Mouse (Mus musculus) layer of hippocampus, adult 9-10 months (tissue): ENCODE results near the gene Rpp25l.
"Not testable (repeated sequence)": the region's sequence is repeated elsewhere in the genome, so short reads cannot be mapped to it uniquely, and the experiment has no call there.

Source experiments
- DNase-seq: peaks from one replicate; pipeline ENCODE4 v3.0.0; 2022; ENCODE audit warnings: low spot score

Gene Rpp25l

DNA sequence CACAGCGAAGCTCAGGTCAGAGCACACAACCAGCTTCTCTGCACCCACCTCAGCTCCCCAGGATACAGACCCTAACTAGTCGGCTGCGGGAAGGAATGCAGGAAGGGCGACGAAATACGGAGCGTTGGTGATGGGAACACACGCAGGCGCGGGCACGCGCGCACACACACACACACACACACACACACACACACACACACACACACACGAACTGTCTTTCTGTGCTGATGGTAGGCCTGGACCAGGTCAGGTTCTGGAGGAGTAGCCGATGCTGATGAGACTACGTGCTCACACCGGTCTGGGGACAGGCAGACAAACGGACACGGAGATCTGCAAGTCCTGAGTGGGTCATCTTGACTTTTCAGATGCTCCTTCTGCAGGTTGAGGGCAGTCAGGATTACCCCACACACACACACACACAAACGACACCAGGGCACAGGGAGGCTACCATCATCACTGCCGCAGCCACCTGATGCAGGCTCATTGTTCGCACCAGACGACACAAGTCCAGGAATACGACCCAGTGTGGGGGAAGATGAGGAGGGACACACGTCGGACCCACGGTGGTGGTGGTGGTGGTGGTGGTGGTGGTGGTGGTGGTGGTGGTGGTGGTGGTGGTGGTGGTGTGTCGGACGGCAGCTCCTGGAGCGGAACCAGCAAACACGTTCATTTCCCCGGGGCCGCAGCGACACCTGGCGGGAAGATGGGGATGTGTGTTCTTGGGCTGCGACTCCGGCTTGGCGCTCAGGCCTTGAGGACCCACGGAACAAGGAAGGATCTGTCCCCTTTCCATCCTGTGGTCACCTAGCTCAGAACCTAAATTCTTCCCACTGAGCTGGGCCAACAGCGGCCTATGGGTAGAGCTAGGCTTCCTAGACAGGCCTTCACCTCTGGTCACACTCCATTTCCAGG is 16.1 kb downstream of the Rpp25l start, which contains the start of gene Cntfr:
TSS of gene Cntfr (minus strand) at position 160 of the 912 bp plus-strand sequence.
- peak; percentile 64 for DNase-seq

DNA sequence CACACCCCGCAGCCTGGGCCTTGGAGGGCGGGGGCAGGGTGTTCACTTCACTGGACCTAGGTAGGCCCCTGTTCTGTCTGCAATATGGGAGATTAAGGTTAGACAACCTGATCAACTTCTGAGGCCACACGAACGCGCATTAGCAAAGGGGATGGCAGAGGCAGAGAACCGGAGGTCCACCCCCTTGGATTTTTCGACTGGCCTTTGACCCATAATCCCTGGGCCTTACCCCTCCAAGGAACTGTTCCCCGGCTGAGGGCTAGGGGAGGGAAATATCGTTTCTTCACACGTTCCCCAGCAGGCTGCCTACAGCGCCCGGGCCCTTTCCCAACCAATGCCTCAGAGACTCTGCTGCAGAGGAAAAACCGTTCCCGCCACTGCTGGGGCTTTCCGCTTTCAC is 16.9 kb downstream of the Rpp25l start:
- DNase-seq, result not testable (repeated sequence)

GRCm38 (mm10) chr4:41695800-41696199 is 17.5 kb downstream of the Rpp25l start:
- not testable (repeated sequence) for DNase-seq

DNA sequence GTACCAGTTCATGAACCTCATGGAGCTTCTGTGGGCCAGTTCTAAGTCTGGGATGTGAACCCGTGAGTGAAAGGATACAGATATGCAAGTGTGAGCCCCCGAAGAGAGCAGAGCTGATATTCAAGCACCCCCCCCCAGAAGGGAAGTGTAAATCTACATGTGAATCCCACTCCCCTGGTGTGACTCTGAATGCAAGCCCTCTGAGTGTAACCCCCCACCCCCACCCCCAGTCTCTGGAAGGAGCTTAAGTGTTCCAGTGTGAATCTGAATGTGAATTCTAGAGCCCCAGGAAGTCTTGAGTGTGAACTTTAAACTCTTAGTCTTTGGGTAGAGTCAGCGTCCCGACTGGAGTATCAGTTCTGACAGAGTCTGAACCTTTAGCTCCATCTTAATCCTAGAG is 19.8 kb downstream of the Rpp25l start:
- not testable (repeated sequence) for DNase-seq

DNA sequence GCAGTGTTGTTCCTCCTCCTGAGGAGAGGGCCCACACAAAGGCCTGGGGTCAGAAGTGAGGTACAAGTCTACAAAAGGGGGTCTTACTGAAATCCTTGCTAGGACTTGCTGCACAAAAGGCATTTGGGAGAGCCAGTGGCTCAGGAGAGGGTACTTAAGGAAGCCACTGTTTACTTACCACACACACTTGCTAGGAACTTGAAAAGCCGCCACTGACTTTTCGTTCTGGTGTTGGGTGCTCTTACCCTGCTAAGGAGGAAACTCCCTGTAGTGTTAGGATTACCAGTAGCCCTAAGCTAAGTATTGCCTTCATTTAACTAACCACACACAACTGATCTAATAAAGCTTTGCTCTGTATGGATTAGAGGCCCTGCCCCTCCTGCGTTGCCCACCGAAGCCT is 23.3 kb downstream of the Rpp25l start:
- DNase-seq, result not testable (repeated sequence)

- not testable (repeated sequence) for DNase-seq
These were observed 24.8 kb downstream of the Rpp25l start for GRCm38 (mm10) chr4:41688562-41688961.

DNA sequence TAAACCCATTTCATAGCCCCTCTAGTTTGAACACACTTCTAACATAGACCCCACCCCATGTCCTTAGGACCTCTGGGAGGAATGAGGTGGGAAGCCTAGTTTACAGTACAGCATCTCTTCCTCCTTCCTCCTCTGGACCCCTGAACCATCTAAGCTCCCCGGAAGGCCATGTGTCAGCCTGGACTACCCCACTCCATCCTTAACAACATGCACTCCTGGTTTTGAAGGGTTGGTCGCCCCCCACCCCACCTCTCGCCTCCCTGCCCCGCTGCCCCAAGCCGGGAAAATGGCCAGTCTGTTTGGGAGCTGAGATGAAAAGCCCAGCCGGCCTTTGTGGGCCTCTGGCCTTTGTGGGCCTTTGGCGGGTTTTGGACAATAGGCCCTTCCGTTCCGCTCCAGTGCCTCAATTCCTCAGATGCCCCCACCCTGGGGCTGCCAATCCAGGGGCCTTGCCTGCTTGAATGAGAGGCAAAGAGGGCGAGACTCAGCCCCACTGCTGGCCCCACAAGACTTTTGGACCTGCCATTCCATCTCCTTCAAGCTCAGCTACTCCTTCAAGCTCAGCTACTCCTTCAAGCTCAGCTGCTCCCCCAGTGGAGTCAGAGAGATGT is 27.3 kb downstream of the Rpp25l start:
- DNase-seq, result not testable (repeated sequence)

DNA sequence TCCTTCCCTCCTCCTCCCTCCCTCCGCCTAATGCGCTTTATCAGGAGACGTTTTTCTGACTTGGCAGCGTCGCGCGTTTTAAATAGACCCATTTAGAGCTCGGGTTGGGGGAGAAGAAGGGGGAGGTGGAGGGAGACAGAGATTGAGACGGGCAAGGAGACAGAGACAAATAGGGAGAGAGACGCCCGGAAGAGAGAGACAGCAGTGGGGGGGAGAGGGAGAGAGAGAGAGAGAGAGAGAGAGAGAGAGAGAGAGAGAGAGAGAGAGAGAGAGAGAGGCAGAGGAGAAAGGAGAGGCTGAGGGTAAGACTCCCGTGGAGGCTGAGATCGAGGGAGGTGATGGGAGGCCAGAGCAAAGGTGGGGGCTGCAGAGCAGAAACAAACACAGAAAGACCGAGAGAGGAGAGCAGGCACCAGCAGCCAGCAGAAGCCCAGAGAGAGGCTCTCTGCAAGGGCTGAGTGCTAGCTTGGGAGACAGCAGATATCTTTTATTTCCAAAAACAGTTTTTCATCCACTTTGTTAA is 28.3 kb downstream of the Rpp25l start:
- not testable (repeated sequence) for DNase-seq

DNA sequence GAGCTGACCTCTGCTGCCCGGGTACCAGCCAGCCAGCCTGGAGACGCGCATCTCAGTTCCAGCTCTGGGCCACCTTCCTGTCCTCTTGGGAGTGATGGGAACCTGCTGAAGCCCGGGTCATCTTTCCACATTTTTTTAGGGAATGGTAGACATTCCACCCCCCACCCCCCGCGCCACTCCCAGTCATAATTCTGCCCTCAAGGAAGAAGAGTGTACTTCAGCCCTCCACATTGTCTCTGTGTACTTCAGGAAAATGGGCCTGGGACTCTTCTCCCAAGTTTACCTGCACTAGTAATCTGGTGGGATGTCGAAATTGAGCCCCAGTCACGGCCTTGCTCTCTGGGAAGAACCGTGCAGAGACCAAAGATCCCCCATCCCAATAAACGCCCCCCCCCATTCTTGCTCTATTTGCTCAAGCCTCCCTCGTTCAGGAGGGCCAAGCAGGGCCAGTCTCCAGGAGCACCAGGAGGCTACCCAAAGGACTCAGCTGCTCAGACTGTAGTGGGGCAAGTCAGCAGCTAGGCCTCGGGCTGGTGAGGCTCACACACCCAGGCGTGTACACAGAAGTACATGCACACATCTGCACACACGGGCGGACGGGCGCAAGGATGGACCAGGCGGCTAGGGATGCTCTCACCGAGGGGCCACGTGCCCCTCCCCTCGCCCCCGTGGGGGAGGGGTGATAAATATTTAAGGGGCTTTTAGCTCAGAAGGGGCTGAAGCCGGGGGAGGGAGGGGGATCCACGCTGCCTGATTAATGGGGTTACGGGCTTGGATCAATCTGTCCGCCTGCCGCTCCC is 29.0 kb downstream of the Rpp25l start:
- DNase-seq, result not testable (repeated sequence)

DNA sequence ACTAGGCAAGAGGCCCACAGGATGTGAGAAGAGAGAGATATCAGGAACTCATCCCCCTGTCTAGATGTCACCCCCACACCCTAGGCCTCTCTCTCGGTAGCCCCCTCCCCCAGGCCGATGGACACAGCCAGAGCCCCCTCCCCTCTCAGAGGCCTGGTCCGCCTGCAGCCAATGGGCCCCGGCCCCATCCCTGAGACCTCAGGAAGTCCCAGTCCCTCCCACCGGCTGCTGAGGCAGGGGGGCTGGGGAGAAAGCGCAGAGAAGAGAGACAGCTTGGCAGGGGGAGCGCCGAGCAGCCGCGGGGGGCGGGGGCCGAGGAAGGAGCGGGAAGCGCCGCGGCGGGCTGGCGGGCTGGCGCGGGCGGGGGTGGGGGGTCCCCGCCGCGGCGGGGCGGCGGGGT is 30.0 kb downstream of the Rpp25l start:
- DNase-seq, result not testable (repeated sequence)

GRCm38 (mm10) chr4:41682789-41683188 is 30.5 kb downstream of the Rpp25l start:
- no peak for DNase-seq

DNA sequence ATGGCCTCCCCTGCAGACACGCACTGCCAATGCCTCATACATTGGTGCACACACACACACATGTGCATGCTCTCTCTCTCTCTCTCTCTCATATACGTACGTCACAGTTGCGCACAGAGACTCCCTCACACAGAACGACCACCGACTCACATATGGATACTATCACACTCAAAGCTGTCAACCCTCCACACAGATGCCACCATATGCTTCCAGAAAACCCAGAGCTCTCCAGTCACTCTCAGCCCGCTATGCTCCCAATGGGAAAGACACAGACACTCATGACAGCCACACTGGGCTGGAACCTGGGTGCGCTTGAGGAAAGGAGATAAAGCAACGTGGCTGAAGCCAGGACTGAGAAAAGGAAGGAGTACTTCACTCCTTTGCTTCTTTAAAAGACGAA is 31.4 kb downstream of the Rpp25l start:
- DNase-seq, result no peak

- DNase-seq, result no peak
These were observed 32.2 kb downstream of the Rpp25l start for GRCm38 (mm10) chr4:41681176-41681575.

DNA sequence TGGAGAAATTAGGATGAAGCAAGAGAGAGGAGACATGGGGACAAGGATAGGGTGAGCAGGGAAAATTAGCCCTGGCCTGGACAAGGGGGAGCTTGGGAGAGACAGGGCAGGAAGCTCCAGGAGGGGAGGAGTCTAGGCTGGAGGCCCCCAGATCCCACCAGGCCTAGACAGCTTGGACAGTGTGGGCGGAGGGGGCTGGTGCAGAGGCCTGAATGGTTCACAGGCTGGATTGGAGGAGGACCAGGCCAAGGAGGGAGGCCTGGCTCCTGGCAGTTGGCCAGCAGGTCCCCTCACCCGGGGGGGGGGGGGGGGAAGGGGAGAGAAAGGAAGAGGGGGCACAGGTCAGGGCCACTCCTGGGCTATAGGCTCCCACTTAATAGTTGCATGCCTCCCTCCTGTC is 34.0 kb downstream of the Rpp25l start:
- no peak for DNase-seq

- DNase-seq, result no peak
These were observed 34.5 kb downstream of the Rpp25l start for GRCm38 (mm10) chr4:41678863-41679262.

GRCm38 (mm10) chr4:41677006-41677629 is 36.2 kb downstream of the Rpp25l start:
- no peak for DNase-seq

- DNase-seq, result no peak
These were observed 36.9 kb downstream of the Rpp25l start for GRCm38 (mm10) chr4:41676248-41677005.

DNA sequence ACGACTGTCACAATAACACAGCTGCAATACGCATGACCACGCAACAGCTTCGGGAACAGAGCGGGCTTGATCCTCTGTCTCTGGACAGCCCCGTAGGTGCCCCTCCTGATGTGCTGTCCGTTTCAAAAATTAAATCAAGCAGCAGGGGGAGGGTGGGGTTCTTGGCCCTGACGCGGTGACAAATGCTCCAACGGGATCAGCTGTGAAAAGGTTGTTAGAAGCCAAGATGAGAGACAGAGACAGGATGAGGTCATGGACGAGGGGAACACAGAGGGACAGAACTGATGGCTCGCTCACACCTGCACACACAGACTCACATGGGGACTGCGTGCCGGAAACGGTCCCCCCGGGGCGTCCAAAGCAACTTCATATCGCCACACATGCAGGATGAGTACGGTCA is 40.1 kb downstream of the Rpp25l start:
- no peak for DNase-seq

DNA sequence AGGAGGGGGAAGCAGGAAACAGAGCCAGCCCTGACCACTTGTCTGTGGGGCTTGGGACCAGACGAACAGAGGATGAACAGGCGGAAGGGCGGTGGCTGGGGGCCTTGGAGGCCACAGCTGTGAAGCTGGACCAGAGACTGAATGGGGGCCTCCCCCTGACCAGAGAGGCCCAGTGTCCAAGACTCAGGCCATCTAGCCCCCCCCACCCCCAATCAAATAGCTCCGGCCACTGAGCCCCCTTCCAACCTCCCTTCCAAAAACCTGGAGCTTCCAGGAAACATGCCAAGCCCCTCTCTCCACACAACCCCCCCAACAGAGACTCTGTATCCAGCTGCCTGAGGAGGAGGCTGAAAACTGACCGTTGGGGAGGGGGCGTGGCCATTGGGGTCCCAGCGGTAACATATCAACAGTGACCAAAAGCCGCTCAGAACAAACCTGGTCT is 40.8 kb downstream of the Rpp25l start:
- DNase-seq, result no peak

DNA sequence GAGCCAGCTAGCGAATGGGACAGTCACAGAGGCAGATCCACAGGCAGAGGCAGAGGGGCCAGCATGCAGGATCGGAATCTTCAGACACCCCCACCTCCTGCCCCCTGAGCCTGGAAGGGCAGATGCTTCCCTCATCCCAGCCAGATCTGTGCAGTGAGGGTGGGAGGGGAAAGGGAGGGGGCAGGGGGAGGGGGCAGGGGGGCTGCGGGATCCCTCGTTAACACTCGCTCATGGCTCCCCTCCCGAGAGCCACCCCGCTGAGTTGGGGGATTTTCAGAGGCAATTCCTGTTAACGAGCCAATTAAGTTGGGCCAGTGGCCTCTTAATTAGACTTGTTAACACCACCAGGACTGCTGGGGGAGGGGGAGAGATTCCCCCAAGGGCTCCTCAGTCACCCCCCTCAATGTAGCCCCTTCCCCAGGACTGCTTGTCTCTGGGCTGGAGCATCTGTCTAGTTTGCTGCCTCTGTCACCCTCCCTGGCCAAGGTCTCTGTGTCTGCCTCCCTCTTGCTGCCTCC is 41.3 kb downstream of the Rpp25l start:
- DNase-seq, result no peak

- DNase-seq, result no peak
These were observed 41.8 kb downstream of the Rpp25l start for GRCm38 (mm10) chr4:41671500-41671899.
